Mouse (Mus musculus) spleen, embryonic (tissue): ENCODE measurements around the gene Ppp3cb.
"Not testable (repeated sequence)": the region's sequence is repeated elsewhere in the genome, so short reads cannot be mapped to it uniquely, and the experiment has no call there.

Experiments used
- CTCF ChIA-PET: fragments of 350-600 bp; sonication (Branson Sonifier 250); formaldehyde crosslinking; loops from one replicate; lab custom pipeline; 2022; lab: Charles Lee

The Ppp3cb gene

DNA sequence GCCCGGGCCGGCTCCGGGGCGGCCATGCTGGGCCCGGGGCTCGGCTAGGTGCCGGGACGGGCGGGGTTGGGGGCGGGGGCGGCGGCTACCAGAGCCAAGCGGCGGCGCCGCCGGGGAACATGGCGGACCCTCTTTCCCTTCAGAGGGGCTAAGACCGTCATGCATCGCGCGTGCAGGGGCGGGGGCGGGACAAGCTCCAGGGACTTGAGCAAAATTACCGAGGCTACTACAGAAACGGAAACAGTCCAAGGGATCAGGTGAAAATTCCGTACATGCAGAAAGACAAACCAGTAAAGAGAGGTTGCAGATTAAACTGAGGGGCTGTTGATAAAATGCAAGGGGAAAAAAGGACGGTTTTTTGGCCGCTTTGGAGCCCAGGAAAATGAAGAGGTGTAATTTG is at the start of gene Ppp3cb:
TSS of gene Ppp3cb (minus strand) at position 159 of the 400 bp plus-strand sequence.
- CTCF ChIA-PET = no interaction called here

DNA sequence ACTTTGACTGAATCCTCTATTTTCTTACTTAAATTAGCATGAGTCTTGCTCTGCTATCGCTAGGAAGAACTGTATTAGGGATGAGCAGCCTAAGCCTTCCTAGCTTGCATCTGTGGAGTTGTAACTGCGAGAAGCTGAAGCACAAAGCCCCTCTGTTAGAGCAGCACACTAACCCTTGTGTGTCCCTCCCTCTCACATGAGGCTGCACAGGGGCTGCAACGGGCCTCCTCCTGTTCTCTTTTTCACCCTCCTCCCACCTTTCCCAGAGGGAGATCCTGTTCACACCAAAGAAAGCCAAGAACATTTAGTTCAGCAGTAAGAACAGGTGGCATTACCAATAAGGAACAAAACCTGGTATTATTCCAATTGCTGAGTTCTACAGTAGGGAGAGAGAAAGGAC is 49.4 kb upstream of the Ppp3cb start:
- CTCF ChIA-PET = no interaction called here

DNA sequence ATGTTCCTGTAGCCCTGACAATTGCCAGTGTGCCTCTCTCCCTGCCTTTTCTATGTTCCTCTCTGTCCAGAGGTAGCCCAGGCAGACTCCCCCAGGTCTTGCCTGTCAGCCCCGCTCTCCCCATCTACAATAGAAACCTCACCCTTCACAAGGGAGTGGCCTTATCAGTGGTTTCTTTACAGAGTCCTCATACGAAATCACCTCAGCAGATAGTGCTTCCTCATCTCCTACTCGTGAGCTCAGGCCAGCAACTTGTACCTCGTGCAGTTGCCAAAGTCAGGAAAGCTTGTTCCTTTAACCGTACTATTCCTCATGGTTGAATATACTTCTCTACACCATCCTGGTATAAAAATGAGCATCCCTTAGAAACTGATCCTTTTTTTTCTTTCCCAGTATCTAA is 41.1 kb upstream of the Ppp3cb start:
- CTCF ChIA-PET = interaction anchor here (0.7 kb wide), 1 partner anchor 74 kb away, joined by 3 read pairs; no protein-coding TSS in a partner anchor

DNA sequence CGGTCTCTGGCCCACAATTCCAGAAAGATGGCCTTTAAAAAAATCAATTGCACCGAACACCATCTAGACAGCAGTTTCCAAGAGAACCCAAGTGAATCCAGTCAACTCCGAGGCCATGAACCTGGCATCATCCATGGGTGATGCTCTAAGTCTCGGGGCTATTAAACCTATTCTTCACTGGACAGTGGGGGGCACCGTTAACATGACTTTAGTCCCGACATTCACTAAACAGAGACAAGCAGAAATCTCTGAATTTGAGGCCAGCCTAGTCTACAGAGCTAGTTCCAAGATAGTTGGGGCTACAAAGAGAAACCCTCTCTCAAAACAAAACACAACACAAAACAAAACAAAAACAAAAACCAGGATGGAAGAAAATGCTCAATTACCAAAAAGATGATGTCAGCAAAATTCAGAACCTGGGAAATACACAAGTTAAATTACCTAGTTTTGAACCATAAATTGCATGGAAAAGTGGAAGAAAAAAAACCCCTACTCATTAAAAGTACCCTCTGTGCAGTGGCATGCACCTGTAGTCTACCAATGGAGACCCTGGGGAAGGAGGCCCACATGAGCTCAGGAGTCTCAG is 32.5 kb upstream of the Ppp3cb start:
- CTCF ChIA-PET = no interaction called here

DNA sequence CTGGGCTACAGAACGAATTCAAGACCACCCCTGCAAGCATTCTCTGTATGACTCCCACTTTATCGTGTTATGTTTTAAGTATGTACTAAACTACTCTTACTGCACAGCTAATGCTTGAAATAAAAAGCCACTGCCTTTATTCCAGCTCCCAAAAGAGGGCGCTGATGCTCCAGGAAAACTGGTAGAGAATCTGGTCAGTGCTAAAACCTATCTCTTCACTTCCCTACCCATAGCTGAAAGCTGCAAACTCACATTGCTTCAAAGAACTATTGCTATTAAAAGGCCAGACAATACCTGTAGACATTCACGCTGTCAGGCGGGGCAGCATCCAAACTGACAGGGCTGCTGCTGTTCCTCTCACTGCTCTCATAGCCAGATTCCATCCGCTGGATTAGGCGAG is 29.8 kb upstream of the Ppp3cb start:
- CTCF ChIA-PET = interaction anchor here (1.2 to 1.3 kb wide), 2 partner anchors 82 to 98 kb away, joined by 3 to 8 read pairs; partner anchors contain the start of gene Sec24c

DNA sequence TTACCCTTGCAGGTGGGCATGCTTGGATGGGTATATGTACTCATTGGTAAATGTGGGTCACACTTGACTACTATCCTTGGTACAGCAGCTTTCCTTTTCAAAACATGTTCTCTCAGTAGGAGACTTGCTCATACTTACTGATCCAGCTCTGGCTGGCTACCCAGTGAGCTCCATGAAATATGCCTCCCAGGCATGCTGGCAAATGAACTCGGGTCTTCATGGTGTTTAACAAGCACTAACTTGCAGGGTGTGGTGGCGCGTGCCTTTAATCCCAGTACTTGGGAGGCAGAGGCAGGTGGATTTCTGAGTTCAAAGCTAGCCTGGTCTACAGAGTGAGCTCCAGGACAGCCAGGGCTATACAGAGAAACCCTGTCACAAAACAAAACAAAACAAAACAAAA is 26.8 kb upstream of the Ppp3cb start:
- CTCF ChIA-PET = not testable (repeated sequence)

DNA sequence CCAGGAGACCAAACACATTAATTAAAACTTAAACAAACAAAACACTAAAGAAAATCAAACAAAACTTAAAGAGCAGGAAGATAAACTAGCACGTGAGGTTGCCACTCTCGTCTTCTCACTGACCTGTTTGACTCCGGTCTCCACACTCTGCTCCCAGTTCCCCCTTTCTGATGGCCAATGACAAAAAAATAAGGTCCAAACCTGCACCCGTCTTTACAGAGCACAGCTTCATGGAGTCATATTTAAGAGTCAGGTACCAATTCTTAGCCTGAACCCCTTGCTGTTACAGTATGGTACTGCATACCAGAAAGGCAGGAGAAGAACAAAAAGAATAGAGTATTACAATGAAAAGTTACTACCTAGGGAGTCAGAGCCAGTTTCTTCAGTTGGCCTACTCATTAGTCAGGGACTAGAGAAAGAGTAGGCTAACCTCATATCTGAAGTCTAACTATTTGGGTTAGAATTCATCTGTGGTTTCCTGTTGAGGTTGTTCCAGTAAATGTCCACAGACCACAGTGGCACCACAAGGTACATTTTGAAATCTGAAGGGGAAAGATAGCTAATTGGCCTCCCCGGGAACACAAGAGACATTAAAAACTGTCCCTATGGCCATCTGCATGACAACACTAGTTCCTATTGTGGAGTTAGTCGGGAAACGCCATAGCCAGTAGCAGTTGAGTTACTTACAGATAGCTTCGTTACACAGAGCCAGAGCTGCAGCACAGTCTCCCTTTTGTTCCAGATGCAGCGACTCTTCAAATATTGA is 19.1 kb upstream of the Ppp3cb start:
- CTCF ChIA-PET = interaction anchor here (0.6 kb wide), 1 partner anchor 27 kb away, joined by 10 read pairs; no protein-coding TSS in a partner anchor

DNA sequence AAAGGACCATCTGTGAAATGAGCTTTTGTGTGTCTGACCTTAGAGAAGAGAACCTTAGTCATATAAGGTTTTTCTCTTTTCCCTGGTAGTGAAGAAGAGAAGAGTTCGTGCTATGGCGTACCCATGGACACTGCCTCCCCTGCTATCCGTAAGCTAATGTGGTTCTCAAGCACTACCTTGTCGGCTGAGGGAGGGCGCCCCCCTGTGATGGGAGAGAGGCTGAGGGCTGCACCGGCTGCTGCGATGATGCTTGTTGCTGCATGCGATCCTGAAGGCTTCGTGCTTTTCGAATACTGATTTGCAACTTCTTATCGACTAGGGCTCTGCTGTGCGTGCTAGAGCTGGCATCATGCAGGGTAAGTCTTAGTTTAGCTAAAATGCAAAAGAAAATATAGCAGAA is 18.3 kb upstream of the Ppp3cb start:
- CTCF ChIA-PET = no interaction called here

DNA sequence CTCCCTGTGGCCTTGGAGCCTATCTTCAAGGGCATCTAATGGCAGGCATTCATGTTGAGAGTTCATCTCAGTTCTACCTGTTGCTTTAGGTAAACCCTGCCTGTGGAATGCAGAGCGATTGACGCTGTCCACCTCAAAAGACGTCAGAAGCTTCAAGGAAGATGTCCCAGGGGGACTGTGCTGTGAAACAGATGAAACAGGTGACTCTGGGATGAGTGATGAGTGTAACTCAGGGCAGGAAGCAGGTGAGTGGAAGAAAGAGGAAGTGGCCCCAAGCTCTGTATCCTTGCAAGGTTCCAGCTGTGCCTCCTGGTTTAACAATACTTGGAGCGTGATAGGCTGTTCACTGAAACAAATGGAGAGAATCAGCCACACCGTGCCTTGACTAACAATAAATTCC is 15.5 kb upstream of the Ppp3cb start:
- CTCF ChIA-PET = no interaction called here

DNA sequence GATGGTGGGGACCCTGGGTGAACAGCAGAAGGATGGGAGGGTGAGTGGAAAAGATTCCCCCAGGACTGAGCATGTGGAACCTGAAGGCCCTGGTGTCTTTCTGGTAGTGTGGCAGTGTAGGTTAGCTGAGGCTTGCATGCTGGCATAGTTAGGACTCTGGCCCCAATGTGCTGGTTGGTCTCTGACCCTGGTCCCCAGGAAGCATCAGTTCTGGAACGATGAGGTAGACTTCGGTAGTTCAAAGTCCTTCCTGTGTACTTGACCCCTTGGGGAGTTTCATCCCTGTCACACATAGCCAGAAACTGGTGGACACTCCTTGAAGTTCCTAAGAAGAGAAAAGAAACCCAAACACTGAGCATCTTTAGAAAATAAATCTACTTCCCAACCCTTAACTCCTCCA is 3.8 kb upstream of the Ppp3cb start:
- CTCF ChIA-PET = no interaction called here

DNA sequence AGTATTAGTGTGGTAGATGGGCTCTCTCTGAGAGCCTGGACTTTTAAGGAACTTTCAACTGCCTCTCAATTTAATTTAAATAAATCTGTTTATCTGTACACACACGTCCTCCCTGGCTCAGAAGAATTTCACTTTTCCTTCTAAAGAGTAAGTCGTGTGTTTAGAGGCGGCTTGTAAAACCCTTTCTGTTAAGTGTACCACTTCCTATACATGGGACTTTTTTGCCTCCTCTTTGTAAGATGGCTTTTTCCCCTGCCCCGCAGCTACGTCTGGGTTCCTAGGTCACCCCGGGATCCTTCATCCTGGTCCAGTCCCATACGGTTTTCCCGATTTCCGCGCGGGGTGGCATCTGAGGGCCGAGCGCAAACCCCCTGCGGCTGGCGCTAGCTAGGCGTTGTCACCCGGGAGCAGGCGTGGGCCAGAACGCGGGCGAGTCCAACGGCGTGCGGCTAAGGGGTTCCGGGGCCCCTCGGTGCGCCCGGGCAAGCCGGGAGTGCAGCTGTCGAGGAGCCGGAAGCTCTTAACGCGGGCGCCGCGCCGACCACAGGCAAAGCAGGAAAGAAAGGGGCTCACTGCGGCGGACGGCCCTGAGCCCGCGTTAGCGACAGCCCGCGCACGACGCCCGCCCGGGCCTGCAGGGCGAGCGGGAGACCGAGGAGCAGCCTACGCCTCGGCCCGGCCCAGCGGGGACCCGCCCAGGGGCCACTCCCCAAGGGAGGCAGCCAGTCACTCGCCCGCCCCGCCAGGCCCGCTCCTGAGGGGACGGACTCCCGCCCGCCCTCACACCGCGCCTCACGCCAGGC is 643 bp downstream of the Ppp3cb start:
- CTCF ChIA-PET = interaction anchor here (0.7 kb wide), 1 partner anchor 557 kb away, joined by 3 read pairs; no protein-coding TSS in a partner anchor

DNA sequence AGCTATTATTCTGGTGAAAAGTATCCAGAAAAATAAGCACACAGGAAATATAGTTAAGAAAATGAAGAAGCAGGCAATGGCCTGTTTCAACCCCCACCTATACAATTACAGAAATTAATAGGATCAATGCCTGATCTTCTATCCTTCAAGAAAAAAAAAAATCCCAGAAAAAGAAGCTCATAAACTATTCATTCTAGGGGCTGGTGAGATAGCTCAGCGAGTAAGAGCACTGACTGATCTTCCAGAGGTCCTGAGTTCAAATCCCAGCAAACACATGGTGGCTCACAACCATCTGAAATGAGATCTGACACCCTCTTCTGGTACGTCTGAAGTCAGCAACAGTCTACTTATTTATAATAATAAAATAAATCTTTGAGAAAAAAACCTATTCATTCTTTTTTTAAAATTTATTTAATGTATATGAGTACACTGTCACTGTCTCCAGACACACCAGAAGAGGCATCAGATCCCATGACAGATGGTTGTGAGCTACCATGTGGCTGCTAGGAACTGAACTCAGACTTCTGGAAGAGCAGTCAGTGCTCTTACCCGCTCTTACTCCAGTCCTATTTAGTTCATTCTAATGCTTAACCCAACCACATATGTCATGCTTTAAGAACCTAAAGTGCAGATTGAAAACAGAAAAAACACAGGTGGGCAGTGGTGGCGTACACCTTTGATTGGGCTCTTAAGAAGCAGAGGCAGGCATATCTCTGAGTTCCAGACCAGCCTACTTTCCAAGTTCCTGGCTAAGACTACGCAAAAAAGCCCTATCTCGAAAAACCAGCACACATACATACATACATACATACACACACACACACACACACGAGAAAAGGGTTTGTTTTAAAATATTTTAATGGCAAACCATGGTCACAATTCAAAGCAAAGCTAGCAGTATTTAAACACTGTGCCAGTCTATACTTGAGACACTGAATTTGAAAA is 1.6 kb downstream of the Ppp3cb start:
- CTCF ChIA-PET = interaction anchor here (0.7 kb wide), 1 partner anchor 60 kb away, joined by 3 read pairs; no protein-coding TSS in a partner anchor

DNA sequence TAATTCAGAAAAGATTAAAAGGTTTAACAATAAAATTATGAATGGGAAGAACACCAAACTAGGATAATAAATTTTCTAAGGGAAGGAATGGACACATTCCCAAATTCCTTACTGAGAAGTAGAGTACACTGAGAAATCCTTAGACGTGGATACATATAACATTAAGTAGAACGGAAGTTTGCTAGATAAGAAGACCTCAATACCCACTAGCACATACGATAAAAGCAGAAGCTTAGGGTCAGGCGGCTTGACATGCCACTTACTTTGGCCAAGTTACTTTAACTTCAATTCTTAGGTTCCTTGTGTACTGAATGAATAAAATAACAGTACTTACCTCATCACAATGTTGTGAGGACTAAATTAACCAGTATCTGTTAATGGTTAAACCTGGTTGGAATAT is 16.7 kb downstream of the Ppp3cb start:
- CTCF ChIA-PET = no interaction called here

DNA sequence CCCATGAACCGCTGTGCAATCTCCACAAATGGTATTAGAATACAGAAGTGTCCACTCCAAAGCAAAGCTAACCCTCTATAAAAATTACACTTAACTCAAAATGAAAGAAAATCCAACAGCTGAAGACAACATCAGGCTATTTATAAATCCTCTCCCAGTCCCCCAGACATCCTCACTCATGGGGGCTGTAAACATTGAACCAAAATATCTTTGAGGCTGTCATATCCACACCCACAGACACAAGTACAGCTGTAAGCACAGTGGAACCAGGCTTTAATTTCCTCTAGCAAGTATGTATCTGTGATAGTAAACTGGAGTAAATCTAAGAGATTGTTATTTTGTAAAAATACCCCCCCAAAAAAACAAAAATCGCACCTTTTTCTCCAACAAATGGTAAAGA is 26.2 kb downstream of the Ppp3cb start:
- CTCF ChIA-PET = no interaction called here

DNA sequence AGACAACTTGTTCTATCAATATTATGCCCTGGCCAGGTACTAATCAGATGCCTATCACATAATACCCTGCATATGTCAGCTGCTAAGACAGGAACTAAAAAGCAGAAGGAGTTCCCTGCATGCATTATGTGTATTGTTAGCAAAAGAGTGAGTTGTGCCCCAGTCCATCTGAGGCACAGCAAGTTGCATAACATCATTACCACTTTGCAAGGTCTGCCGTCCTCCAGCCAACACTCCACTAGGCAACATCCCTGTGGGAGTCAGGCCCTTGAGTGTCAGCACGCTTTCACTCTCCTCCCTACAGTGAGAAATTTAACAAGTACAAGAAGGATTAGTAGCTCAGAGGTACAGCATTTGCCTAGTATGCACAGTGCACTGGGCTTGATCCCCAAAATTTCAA is 37.9 kb downstream of the Ppp3cb start:
- CTCF ChIA-PET = no interaction called here

DNA sequence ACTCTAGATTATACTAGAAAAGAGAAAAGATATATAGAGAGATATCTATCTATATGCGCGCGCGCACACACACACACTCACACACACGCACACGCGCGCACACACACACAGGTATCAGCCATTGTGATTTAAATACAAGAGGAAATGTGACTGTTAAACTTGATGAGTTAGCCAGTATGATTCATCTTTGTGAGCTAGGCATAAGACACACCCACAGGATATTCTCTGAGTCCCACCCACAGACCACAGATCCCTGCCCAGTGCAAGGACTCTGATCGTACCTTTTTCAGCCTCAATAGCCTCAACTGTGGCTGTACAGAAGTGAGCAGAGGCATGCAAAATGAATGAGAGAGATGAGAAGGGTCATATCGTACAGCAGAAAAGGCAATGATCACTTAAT is 43.4 kb downstream of the Ppp3cb start:
- CTCF ChIA-PET = no interaction called here

DNA sequence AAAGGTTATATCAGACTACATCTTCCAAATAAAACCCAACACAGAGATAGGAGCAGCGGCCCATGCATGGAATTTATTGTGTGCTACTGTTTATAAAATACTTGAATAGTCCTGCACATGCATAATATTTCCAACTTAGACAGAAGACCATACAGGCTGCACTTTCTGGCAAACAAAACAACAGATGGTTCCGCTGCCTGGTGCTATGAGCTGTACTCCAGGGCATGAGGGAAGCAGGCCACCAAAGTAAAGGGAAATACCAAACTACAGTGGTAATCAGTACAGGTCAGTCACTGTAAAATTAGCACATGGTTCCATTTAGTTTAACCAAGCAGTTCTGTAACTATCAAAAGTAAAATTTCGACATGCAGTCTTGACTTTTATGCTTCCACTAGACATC is 46.4 kb downstream of the Ppp3cb start:
- CTCF ChIA-PET = no interaction called here

DNA sequence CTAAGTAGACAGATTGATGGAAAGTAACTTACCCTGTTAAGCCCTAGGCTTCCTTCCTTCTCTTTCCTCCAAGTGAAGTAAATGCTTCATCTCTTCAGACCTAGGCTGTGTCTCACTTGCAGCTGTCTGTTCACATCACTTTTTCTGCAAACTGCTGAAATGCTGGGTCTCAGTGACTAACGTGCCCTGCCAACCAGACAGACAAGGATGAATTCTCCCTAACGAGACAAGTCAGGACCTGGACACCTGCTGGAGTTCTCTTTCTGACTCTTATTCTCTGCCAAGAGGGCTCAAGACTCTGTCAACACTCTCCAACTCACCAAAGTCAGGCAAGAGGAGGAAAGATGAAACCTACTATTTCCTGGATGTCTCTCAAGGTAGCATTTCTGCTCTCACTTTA is 49.8 kb downstream of the Ppp3cb start, which contains the start of gene Mss51:
TSS of gene Mss51 (minus strand) at position 299 of the 400 bp plus-strand sequence.
- CTCF ChIA-PET = no interaction called here

DNA sequence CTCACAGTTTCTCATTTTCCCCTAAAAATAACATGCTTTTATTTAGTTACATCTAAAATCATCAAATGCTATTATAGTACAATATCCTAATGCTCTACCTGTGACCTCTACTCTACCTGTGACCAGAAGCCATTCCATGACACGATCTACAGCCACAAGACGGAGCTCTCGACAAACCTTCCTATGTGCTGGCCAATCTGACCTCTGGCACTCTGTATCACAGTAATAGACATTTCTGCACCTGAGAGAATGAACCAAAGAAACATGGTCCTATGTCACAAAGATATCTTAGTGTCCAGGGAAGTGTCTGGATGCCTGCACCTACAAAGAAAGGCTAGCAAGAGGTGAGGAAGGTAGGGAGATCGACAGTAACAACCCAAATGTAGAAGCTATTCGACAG is 60.3 kb downstream of the Ppp3cb start:
- CTCF ChIA-PET = no interaction called here

DNA sequence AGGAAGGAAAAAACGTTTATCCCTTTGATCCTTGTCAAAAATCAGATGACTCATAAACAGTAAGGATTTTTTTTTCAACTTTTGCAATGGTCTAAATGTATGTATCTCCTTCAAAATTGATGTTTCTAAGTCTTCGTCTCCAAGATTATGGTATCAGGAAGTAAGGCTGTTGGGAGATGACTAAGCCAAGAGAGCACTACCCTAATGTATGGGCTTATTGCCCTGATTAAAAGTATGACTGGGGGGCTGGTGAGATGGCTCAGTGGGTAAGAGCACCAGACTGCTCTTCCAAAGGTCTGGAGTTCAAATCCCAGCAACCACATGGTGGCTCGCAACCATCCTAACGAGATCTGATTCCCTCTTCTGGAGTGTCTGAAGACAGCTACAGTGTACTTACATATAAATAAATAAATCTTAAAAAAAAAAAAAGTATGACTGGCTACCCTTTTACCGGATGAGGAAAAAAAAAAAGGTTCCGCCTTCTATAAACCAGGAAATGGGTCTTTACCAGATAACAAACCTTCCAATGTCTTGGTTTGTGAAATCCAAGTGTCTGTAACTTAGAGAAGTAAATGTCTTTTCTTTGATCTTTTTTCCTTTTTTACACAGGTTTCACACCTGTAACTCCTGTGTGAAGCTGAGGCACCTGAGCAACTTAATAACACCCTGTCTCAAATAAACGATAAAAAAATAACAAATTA is 64.2 kb downstream of the Ppp3cb start:
- CTCF ChIA-PET = no interaction called here
